Mouse (Mus musculus) hindbrain, embryonic 11.5 days (tissue): ENCODE measurements around the gene Slc8a1. TPM values are rescaled to one million over a fixed set of nuclear protein-coding genes. Genes with fewer than 3 reads are reported as not detected.

Experiments used
- ATAC-seq: fragments of 200-750 bp; cut with Nextera tagmentation; 2 replicates; pipeline ENCODE4 v1.8.0; 2017; ENCODE audit warnings: mild to moderate bottlenecking, moderate TSS enrichment, moderate library complexity; ENCODE audit not compliant: low FRiP score
- DNase-seq: peaks from one replicate; pipeline ENCODE4 v3.0.0-alpha.2; 2015; ENCODE audit warnings: low spot score
- H3K27ac ChIP-seq: fragments of 300-500 bp; sonication (generic); 2 replicates; pipeline ENCODE4 v1.5.1; 2014; ENCODE audit warnings: mild to moderate bottlenecking, low read depth, low read length
- H3K27me3 ChIP-seq: fragments of 300-500 bp; sonication (generic); 2 replicates; pipeline ENCODE4 v1.6.1; 2014; ENCODE audit warnings: mild to moderate bottlenecking, low read length, moderate library complexity, mixed read lengths; ENCODE audit not compliant: control insufficient read depth, insufficient read depth
- H3K36me3 ChIP-seq: fragments of 300-500 bp; sonication (generic); 2 replicates; pipeline ENCODE4 v1.6.1; 2014; ENCODE audit warnings: mild to moderate bottlenecking, low read length, moderate library complexity, mixed read lengths; ENCODE audit not compliant: control insufficient read depth, insufficient read depth
- H3K4me1 ChIP-seq: fragments of 300-500 bp; sonication (generic); replicated peaks from 2 replicates; pipeline ENCODE4 v1.6.1; 2014; ENCODE audit warnings: low read length, mixed read lengths; ENCODE audit not compliant: control insufficient read depth, insufficient read depth
- H3K4me2 ChIP-seq: fragments of 300-500 bp; sonication (generic); replicated peaks from 2 replicates; pipeline ENCODE4 v1.6.1; 2014; ENCODE audit warnings: mild to moderate bottlenecking, low read depth, low read length
- H3K4me3 ChIP-seq: fragments of 300-500 bp; sonication (generic); 2 replicates; pipeline ENCODE4 v1.5.1; 2014; ENCODE audit warnings: low read depth, low read length
- H3K9ac ChIP-seq: fragments of 300-500 bp; sonication (generic); 2 replicates; pipeline ENCODE4 v1.6.1; 2014; ENCODE audit warnings: low read depth, low read length
- H3K9me3 ChIP-seq: fragments of 300-500 bp; sonication (generic); 2 replicates; pipeline ENCODE4 v1.6.1; 2016; ENCODE audit warnings: low read length; ENCODE audit not compliant: control insufficient read depth
- WGBS: fragments of 180-500 bp; shearing (Covaris S2); extraction: QIAGEN DNeasy Blood & Tissue Kit; methylation state at CpG from one replicate; pipeline ENCODE4 v1.1.7; 2014; 5-methylcytosine and 5-hydroxymethylcytosine counted together
- polyA plus RNA-seq: library from polyadenylated mRNA; unstranded; fragments of >200 nt; fragmentation: Nextera tagmentation; extraction: Ambion mirVana; gene quantifications from 2 replicates; pipeline ENCODE4 v1.2.1, GENCODE M21; 2014

Gene Slc8a1
- 5.9 and 13.1 TPM in 2 replicates for polyA plus RNA-seq

GRCm38 (mm10) chr17:81738311-81738755 lies at the start of gene Slc8a1:
TSS of gene Slc8a1 (minus strand) at chr17:81738377.
- WGBS = 93% methylated on average over 14 of the region's 14 CpGs

GRCm38 (mm10) chr17:81787350-81787749 lies 49.2 kb upstream of the Slc8a1 start:
- WGBS = 41% methylated on average over 4 of the region's 4 CpGs
- H3K9me3 ChIP-seq = no peaks in the 10 kb centered on the region
- H3K9ac ChIP-seq = no peak overlapping the region
- H3K27ac ChIP-seq = no peak overlapping the region
- H3K36me3 ChIP-seq = no peaks in the 10 kb centered on the region
- DNase-seq (peak; percentile 54), ATAC-seq (peak; percentile 68)
- no peaks in the 10 kb centered on the region for H3K27me3 ChIP-seq
- H3K4me3 ChIP-seq = no peak overlapping the region
- H3K4me2 ChIP-seq = no peak overlapping the region
- H3K4me1 ChIP-seq = no peaks in the 10 kb centered on the region

More at GRCm38 (mm10) chr17:81738311-81738755, at the start of gene Slc8a1:
- H3K4me2 ChIP-seq = no peak within 1 kb of the TSS
- ATAC-seq = no peak
- H3K4me1 ChIP-seq = no peaks in the 10 kb centered on the region
- H3K36me3 ChIP-seq = no peaks in the 10 kb centered on the region
- no peak within 1 kb of the TSS for H3K4me3 ChIP-seq
- DNase-seq = no peak
- H3K27ac ChIP-seq = no peak within 1 kb of the TSS
- no peaks in the 10 kb centered on the region for H3K27me3 ChIP-seq
- no peaks in the 10 kb centered on the region for H3K9me3 ChIP-seq
- no peak within 1 kb of the TSS for H3K9ac ChIP-seq

- Histone ChIP-seq H3K4me1 (no peaks in the 10 kb centered on the region), H3K9me3 (no peaks in the 10 kb centered on the region), H3K4me3 (no peak overlapping the region), H3K4me2 (no peak overlapping the region), H3K36me3 (no peaks in the 10 kb centered on the region), H3K27me3 (no peaks in the 10 kb centered on the region), H3K9ac (no peak overlapping the region), H3K27ac (no peak overlapping the region)
- DNase-seq (no peak), ATAC-seq (no peak)
- WGBS = 89% methylated on average over 4 of the region's 4 CpGs
Observed at GRCm38 (mm10) chr17:81782326-81782725, 44.1 kb upstream of the Slc8a1 start.

GRCm38 (mm10) chr17:81781491-81781890 lies 43.3 kb upstream of the Slc8a1 start:
- no peaks in the 10 kb centered on the region for H3K36me3 ChIP-seq
- no peak overlapping the region for H3K4me2 ChIP-seq
- H3K9me3 ChIP-seq = no peaks in the 10 kb centered on the region
- no peaks in the 10 kb centered on the region for H3K4me1 ChIP-seq
- H3K4me3 ChIP-seq = no peak overlapping the region
- DNase-seq (no peak), ATAC-seq (no peak)
- H3K9ac ChIP-seq = no peak overlapping the region
- H3K27me3 ChIP-seq = no peaks in the 10 kb centered on the region
- 87% methylated on average over 5 of the region's 5 CpGs for WGBS
- no peak overlapping the region for H3K27ac ChIP-seq

GRCm38 (mm10) chr17:81779883-81780282 lies 41.7 kb upstream of the Slc8a1 start:
- Histone ChIP-seq H3K4me3 (no peak overlapping the region), H3K4me2 (no peak overlapping the region), H3K9ac (no peak overlapping the region), H3K36me3 (no peaks in the 10 kb centered on the region), H3K27me3 (no peaks in the 10 kb centered on the region), H3K27ac (no peak overlapping the region), H3K4me1 (no peaks in the 10 kb centered on the region), H3K9me3 (no peaks in the 10 kb centered on the region)
- 90% methylated on average over 4 of the region's 4 CpGs for WGBS
- ATAC-seq = no peak
- no peak for DNase-seq

- Histone ChIP-seq H3K27ac (no peak overlapping the region), H3K4me3 (no peak overlapping the region), H3K4me2 (no peak overlapping the region), H3K4me1 (no peaks in the 10 kb centered on the region), H3K36me3 (no peaks in the 10 kb centered on the region), H3K27me3 (no peaks in the 10 kb centered on the region), H3K9me3 (no peaks in the 10 kb centered on the region), H3K9ac (no peak overlapping the region)
- WGBS = 74% methylated on average over 2 of the region's 2 CpGs
- DNase-seq (no peak), ATAC-seq (no peak)
Observed at GRCm38 (mm10) chr17:81750664-81751063, 12.5 kb upstream of the Slc8a1 start.

- no peak overlapping the region for H3K27ac ChIP-seq
Observed at GRCm38 (mm10) chr17:81743034-81743433, 4.9 kb upstream of the Slc8a1 start.

GRCm38 (mm10) chr17:81740576-81740975 lies 2.4 kb upstream of the Slc8a1 start:
- Histone ChIP-seq H3K4me3 (no peak overlapping the region), H3K36me3 (no peaks in the 10 kb centered on the region), H3K4me2 (no peak overlapping the region), H3K4me1 (no peaks in the 10 kb centered on the region), H3K27ac (no peak overlapping the region), H3K9ac (no peak overlapping the region), H3K27me3 (no peaks in the 10 kb centered on the region), H3K9me3 (no peaks in the 10 kb centered on the region)
- 79% methylated on average over 6 of the region's 6 CpGs for WGBS
- ATAC-seq = no peak
- no peak for DNase-seq

More at GRCm38 (mm10) chr17:81743034-81743433, 4.9 kb upstream of the Slc8a1 start:
- ATAC-seq (no peak), DNase-seq (no peak)
- Histone ChIP-seq H3K4me2 (no peak overlapping the region), H3K9me3 (no peaks in the 10 kb centered on the region), H3K36me3 (no peaks in the 10 kb centered on the region), H3K9ac (no peak overlapping the region), H3K4me3 (no peak overlapping the region), H3K27me3 (no peaks in the 10 kb centered on the region), H3K4me1 (no peaks in the 10 kb centered on the region)
- 93% methylated on average over 2 of the region's 2 CpGs for WGBS

- no peak overlapping the region for H3K4me2 ChIP-seq
- no peak overlapping the region for H3K27ac ChIP-seq
- no peak for DNase-seq
- 95% methylated on average over 2 of the region's 2 CpGs for WGBS
- no peaks in the 10 kb centered on the region for H3K9me3 ChIP-seq
- no peaks in the 10 kb centered on the region for H3K27me3 ChIP-seq
- ATAC-seq = no peak
- H3K36me3 ChIP-seq = no peaks in the 10 kb centered on the region
- H3K4me1 ChIP-seq = no peaks in the 10 kb centered on the region
- no peak overlapping the region for H3K4me3 ChIP-seq
- no peak overlapping the region for H3K9ac ChIP-seq
Observed at GRCm38 (mm10) chr17:81737779-81738178, 398 bp downstream of the Slc8a1 start.
